Mouse (Mus musculus) CH12F3 (cell line): ENCODE measurements around the gene Vsig8.

ENCODE experiments used
- in situ Hi-C: fragments of 300-500 bp; cut with MboI; formaldehyde crosslinking; loops from 2 replicates; pipeline ENCODE4 v1.14.3; 2020; ENCODE audit warnings: low sequenced_read_pairs

Gene Vsig8

DNA sequence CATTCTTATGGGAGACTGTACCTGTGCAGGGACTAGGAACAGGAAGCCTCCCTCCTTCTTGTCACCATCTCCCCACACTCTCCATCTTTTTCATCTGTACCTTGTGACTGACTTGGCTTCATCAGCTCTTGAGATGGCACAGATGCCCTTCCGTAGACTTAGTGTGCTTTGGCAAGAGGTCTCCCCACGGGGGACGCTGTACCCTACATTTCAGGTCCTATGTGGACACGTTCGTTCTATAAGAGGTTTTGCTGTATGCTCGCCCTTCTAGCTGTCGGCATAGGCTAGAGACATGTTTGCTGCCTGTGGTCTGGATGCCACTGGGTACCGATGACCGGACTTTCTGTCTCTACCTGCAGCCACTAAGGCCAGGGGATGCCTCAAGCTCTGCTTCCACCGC, 28.3 kb upstream of the Vsig8 start:
- in situ Hi-C loops = no loop called here

DNA sequence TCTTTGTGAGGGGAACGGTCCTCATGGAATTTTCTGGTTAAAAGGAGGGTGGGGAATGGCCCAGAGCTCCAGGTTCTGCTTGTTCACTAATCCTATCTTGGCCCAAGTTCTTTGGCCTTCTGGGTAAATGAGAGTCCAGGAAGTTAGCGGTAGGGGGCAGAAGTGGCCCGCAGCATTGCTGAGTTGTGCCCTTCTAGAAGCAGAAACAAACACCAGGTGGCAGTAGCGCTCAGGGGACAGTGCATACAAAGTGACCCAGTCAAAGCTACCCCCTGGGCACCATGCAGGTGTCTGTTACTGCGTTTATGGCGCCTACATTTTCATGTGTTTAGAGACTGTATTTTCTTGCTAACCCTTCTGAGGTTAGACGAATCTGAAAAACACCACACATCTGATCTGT, 27.0 kb upstream of the Vsig8 start:
- in situ Hi-C loops = no loop called here

DNA sequence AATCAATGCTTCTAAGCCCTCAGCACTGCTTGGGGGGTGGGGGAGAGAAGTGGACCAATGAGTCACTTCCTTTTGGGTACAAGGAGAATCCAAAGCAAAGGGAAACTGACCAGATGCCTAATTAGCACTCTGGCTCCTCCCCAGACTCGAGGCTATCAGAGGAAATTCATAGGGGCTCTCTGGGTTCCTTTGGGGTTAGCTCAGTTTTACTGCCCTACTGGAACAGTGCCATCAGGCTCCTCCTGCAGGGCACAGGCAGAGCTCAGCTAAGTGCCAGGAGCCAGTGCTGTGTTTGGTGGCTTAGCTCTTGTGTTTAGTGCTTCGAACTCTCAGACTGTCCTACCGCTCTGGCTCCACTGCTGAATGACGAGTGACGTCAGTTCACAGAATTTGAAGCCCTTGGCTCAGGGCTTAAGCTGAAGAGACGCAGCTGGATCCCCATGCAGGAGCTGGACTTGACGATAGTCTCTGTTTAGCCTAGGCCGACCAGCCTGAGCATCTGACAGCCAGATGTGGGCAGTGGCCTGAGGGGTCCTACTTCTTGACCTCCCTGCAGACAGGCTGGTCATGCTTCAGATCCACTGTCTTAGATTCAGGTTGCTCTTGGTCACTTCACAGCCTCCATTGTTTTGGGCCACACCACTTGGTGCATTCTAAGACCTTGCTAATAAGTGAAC, 25.1 kb upstream of the Vsig8 start:
- in situ Hi-C loops = no loop called here

DNA sequence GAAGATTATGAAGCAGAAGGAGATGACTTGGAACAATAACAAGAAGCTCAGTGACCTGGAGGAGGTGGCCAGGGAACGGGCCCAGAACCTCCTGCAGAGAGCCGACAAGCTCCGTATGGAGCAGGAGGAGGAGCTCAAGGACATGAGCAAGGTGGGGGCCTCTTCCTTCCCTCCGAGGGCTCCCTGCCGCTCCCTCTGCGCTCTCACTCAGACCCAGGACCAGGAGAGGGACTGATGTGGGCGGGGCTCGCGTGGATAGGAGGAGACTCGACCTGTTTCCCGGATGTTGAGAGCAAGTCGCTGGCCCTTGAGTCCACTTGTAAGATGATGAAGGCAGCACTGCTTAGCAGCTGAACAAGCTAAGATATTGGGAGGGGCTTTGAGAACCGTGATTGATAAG, 23.2 kb upstream of the Vsig8 start:
- in situ Hi-C loops = no loop called here

DNA sequence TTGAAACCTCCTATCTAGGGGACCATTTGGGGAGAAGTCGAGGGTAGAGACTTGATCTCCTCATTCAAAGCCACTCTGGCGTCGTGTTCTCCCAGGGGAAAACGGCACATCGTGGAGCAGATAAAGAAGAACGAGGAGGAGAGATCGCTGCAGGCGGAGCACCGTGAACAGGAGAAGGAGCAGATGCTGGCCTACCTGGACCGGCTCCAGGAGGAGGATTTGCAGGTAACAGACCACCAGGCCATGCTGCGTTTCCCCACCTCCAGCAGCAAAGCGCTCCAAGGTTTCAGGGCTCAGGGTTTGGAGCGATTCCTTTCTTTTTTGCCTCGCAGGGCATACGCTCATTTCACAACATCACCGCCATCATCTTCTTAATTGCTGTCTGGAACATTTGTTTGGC, 20.6 kb upstream of the Vsig8 start:
- in situ Hi-C loops = no loop called here

- in situ Hi-C loops = no loop called here
These were observed 15.9 kb upstream of the Vsig8 start for GRCm38 (mm10) chr1:172539827-172540226.

DNA sequence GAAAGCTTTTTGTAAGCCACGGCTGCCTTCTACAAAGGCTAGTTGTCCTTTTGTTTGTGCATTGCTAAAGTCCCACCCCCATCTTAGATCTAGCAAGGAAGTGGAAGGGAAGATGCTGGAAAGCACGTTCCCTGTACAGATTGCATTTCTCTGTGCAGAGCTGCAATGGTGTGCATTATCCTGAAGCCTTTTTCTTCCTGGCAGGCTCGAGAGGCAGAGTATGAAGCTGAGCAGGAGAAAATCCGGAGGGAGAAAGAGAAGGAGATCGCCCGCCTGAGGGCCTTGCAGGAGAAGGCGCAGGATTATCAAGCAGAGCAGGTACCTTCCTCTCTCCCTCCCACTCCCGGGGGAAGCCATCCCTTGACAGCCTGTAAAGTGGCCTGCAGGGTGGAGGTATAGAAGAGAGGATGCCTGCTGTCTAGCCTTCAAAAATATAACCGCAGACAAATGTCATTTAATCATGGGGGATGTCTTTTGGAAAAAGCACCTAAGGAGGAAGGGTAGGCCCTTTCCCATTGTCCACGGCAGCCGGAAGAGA, 15.4 kb upstream of the Vsig8 start:
- in situ Hi-C loops = no loop called here

- in situ Hi-C loops = no loop called here
These were observed 9.7 kb upstream of the Vsig8 start for GRCm38 (mm10) chr1:172546062-172546461.

DNA sequence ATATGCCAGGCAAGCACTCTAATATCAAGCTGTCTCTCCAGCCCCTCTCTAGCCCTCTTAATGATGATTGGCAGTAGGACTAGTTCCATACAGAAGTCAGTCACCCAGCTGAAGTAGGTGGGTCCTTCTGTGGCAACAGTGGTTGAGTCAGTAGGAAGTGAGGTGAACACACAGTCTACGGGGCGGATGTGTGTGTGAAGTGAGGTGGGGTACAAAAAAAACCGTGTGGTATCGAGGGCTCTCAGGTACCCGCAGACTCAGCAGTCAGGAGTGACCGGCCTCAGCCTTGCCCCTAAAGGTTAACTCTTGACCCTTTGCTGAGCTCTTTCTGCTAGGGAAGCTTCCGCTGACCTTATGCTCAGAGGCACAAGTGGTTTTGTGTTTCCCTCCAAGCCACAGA, 7.2 kb upstream of the Vsig8 start:
- in situ Hi-C loops = no loop called here

- in situ Hi-C loops = no loop called here
These were observed 6.4 kb upstream of the Vsig8 start for GRCm38 (mm10) chr1:172549314-172549713.

DNA sequence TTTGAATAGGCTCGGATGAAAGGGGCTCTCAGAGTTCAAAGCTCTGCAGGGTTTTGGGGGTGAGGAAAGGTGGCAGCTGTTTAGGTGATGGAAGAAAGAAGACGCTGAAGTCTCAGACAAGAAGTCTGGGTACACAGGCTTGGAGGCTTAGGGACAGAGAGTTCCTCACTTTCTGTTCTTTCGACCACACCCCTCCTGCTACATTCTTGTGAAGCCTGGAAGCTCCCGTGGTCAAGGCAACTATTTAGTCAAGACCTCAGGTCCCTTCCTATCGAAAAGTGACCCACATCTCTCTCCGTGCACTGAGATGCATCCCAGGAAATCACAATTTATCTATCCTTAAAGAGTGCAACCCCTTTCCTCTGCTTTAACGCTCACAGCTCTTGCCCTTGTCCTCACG, 6.0 kb upstream of the Vsig8 start:
- in situ Hi-C loops = no loop called here

DNA sequence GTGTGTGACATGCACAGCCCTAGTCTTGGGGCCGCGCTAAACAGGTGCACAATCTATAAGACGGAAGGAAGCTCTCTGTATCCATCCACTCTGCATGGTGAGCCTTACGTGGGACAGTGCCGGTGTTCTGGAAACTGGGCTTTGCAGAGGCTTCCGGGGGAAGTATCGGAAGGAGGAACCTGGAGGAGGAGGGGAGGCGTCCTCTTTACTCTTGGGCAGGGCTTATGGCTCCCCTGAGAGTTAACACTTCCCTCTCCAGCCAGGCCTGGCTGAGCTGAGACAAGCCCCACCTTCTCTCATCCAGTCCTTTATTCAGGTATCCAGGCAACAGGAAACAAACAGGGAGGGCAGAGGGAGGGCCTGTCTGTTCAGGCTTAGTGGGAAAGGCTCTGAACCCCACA, 5.2 kb upstream of the Vsig8 start:
- in situ Hi-C loops = no loop called here

- in situ Hi-C loops = no loop called here
These were observed 4.7 kb upstream of the Vsig8 start for GRCm38 (mm10) chr1:172551009-172551408.

DNA sequence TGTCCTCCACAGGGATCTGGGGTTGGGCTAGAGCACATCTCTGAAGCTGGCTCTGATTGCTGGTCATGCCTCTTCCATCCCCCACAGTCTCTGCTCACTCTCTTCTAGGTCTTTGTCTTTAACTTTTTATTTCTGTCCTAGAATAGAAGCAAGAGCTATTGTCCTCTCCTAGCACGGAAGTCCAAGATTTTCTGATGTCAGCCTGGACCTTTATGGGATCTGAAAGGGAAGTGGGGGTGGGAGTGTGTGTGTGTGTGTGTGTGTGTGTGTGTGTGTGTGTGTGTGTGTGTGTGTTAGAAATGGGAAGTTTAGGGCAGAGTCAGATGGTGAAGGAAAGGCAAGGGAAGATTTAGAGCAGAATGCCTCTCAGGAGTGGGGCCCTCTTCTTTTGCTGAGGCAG, 3.1 kb upstream of the Vsig8 start:
- in situ Hi-C loops = no loop called here

- in situ Hi-C loops = no loop called here
These were observed 7.1 kb downstream of the Vsig8 start for GRCm38 (mm10) chr1:172562641-172563464.

DNA sequence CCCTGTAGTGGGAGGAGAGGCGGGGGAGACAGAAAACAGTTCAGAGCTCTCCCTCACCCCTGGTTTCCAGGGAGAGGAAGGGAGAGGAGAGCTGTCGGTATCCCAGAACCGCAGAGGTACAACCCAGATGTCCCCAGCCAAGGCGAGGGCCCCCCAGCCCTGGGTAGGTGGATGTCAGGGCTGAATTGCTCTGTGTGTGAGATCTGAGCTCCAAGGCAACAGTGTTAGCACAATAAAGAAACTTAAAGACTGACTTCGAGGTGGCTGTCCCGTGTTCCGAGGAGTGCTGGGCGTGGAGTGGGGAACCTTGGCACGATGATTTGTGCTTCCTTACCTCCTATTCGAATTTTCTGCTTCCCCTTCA, 7.7 kb downstream of the Vsig8 start:
- in situ Hi-C loops = no loop called here

- in situ Hi-C loops = no loop called here
These were observed 10.4 kb downstream of the Vsig8 start for GRCm38 (mm10) chr1:172566131-172566530.

- in situ Hi-C loops = no loop called here
These were observed 12.0 kb downstream of the Vsig8 start for GRCm38 (mm10) chr1:172567758-172568157.

DNA sequence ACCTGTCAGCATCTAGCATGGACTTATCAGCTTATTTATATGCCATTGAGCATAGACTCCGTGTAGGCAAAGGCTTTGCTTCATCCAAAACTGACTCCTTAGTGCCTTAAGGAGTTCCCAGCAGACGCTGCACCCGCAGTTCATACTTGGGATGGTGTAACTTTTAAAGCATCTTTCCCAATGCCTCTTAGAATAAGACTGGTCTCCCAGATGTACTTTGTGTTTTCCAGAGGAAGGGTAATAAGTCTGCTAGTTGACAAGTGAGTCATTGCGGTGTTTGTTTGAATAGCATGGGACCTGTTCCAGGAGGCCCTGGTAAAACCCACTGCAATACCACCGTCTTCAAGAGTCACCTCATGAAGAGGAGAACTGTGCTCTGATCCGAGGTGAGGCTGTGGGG, 24.4 kb downstream of the Vsig8 start:
- in situ Hi-C loops = no loop called here

DNA sequence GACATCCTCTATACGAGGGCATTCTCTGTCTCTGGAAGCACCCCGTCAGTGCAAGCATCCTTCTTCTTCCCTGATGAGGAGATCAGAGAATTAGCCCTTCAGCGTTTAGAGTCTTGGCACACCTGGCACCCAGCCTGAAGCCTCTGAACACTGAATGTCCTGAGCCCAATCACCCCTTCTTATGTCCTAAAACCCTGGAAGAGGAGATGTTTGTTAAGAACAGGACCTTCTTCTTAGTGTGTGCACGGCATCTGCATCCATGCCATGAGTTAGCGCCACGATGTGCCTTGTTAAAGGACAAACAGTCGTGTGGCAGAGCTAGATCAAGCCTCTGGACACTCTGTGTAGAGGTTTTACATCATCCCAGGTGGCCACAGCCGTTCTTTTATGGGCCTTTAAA, 26.7 kb downstream of the Vsig8 start:
- in situ Hi-C loops = no loop called here

DNA sequence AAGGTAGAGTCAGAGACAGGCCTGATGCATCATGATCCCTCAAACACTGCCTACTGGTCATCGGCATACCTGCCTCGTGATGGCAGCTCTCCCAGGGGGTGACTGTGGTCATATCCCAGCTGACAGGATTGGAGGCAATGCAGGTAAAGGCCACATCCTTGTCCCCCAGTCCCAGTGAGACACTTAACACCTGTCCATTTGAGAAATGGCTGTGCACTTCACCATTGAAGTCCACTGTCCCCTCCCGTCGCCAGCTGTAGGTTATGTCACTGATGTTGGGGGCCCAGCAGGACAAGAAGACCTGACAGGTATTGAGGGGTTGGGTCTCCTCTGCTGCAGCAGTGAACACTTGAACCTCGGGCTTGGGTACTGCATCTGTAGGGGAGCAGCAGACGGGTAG, 28.5 kb downstream of the Vsig8 start:
- in situ Hi-C loops = no loop called here

- in situ Hi-C loops = no loop called here
These were observed 29.3 kb downstream of the Vsig8 start for GRCm38 (mm10) chr1:172585026-172585425.
